In genomic region chr2:165113733-165114132, GRCm38 (mm10) we compare ENCODE assay signal across 10 mouse cellular contexts. TPM values are rescaled to one million over a fixed set of nuclear protein-coding genes. Genes with fewer than 3 reads are reported as not detected.
DNase-seq lines count a peak whose midpoint lies in the region; ATAC-seq lines count a peak whose summit lies in the region.
"Had no signal": no experiment of that assay in that cellular context is flagged by ENCODE, and none has a peak within 500 bp of the region (broad histone marks: within the 10 kb centered on the region; RNA-seq: fewer than 3 reads in every experiment).

No protein-coding gene starts in this region.

- H3K27me3 ChIP-seq in hindbrain, embryonic 10.5 days (ENCODE audit: insufficient read depth, poor library complexity, severe bottlenecking): peaks cover 98% of the 10 kb centered on the region
- peaks cover 43% of the 10 kb centered on the region for H3K27me3 ChIP-seq in hindbrain, embryonic 14.5 days (ENCODE audit: control insufficient read depth, insufficient read depth, low read length)
- H3K27me3 ChIP-seq in forebrain, embryonic 14.5 days (replicated peaks; ENCODE audit: control insufficient read depth, insufficient read depth, low read length): peaks cover 31% of the 10 kb centered on the region

- no peak overlapping the region for H3K4me3 ChIP-seq in hindbrain, embryonic 10.5 days
- H3K4me3 ChIP-seq in hindbrain, embryonic 14.5 days (replicated peaks; ENCODE audit: low read length): no peak overlapping the region
- H3K4me3 ChIP-seq in forebrain, embryonic 14.5 days (ENCODE audit: low read depth, low read length): no peak overlapping the region

- no peak overlapping the region for H3K9ac ChIP-seq in hindbrain, embryonic 14.5 days
- H3K9ac ChIP-seq in forebrain, embryonic 14.5 days (ENCODE audit: low read length): no peak overlapping the region

- no peaks in the 10 kb centered on the region for H3K36me3 ChIP-seq in hindbrain, embryonic 10.5 days
- no peaks in the 10 kb centered on the region for H3K36me3 ChIP-seq in hindbrain, embryonic 14.5 days (replicated peaks; ENCODE audit: control insufficient read depth, insufficient read depth)
- H3K36me3 ChIP-seq in forebrain, embryonic 14.5 days (ENCODE audit: control insufficient read depth, insufficient read depth, low read length): no peaks in the 10 kb centered on the region

- H3K27ac ChIP-seq in hindbrain, embryonic 10.5 days: no peak overlapping the region
- no peak overlapping the region for H3K27ac ChIP-seq in hindbrain, embryonic 14.5 days
- H3K27ac ChIP-seq in forebrain, embryonic 14.5 days (ENCODE audit: low read depth, low read length): no peak overlapping the region

- 22% methylated on average over 11 of the region's 11 CpGs for WGBS in hindbrain, embryonic 10.5 days
- WGBS in hindbrain, embryonic 14.5 days: 21% methylated on average over 11 of the region's 11 CpGs
- WGBS in forebrain, embryonic 14.5 days: 30% methylated on average over 11 of the region's 11 CpGs

- ATAC-seq in hindbrain, embryonic 14.5 days (ENCODE audit: low FRiP score): no peak
- 0 out of 2 replicates have a peak, but pooled peaks have one; percentile 19 for ATAC-seq in forebrain, embryonic 14.5 days
- ATAC-seq in megakaryocyte progenitor cell, adult 5-6 weeks (replicated peaks; ENCODE audit: poor library complexity): peak; percentile 59

- peak; percentile 72 for DNase-seq in hindbrain, embryonic 10.5 days (ENCODE audit: low spot score)
- DNase-seq in hindbrain, embryonic 14.5 days (ENCODE audit: low spot score): no peak
- DNase-seq in ES-CJ7 (ENCODE audit: low read depth, low spot score): peak; percentile 84
- DNase-seq in forebrain, embryonic 14.5 days (ENCODE audit: low spot score): peak; percentile 54
- no peak for DNase-seq in layer of hippocampus, adult 9-10 months (ENCODE audit: low spot score)
- no peak for DNase-seq in ovary, postnatal 10 days (ENCODE audit: low spot score)
- DNase-seq in thymus, postnatal 10 days (ENCODE audit: low spot score in 2 of 2): no peak

- H3K9me3 ChIP-seq in hindbrain, embryonic 10.5 days: no peaks in the 10 kb centered on the region
- no peaks in the 10 kb centered on the region for H3K9me3 ChIP-seq in hindbrain, embryonic 14.5 days (ENCODE audit: control insufficient read depth, low read length)
- no peaks in the 10 kb centered on the region for H3K9me3 ChIP-seq in forebrain, embryonic 14.5 days (replicated peaks; ENCODE audit: control insufficient read depth, low read length)

- no peak overlapping the region for H3K4me2 ChIP-seq in hindbrain, embryonic 14.5 days (replicated peaks)
- no peak overlapping the region for H3K4me2 ChIP-seq in forebrain, embryonic 14.5 days (ENCODE audit: low read length)

- H3K4me1 ChIP-seq in hindbrain, embryonic 10.5 days (replicated peaks): peaks cover 55% of the 10 kb centered on the region
- H3K4me1 ChIP-seq in hindbrain, embryonic 14.5 days (replicated peaks; ENCODE audit: control insufficient read depth, insufficient read depth, low read length): peaks cover 8% of the 10 kb centered on the region; the same call in 1 of the 2 replicates
- H3K4me1 ChIP-seq in forebrain, embryonic 14.5 days (ENCODE audit: control insufficient read depth, insufficient read depth, low read length): 0 out of 2 replicates have a peak, but pooled peaks cover 4% of the 10 kb centered on the region

RNA-seq across cellular contexts. Expression of gene 1700025C18Rik, which starts 23.2 kb away (rescaled TPM):
- polyA plus RNA-seq in hindbrain, embryonic 10.5 days (2016; fragmentation: Nextera tagmentation; extraction: Ambion mirVana): not detected in 2 replicates
- not detected in 2 replicates for polyA plus RNA-seq in hindbrain, embryonic 14.5 days (2014; fragmentation: Nextera tagmentation; extraction: Ambion mirVana)
- polyA plus RNA-seq in forebrain, embryonic 14.5 days (2014; fragmentation: Nextera tagmentation; extraction: Ambion mirVana): not detected in 2 replicates
- not detected in 2 replicates for total RNA-seq in megakaryocyte progenitor cell, adult 5-6 weeks (2015)
- not detected in 2 replicates for total RNA-seq in megakaryocyte progenitor cell, adult 5-6 weeks (2017)
- total RNA-seq: megakaryocyte, adult 5-6 weeks had no signal
- polyA plus RNA-seq: large intestine, adult 2 months had no signal

RNA-seq across cellular contexts. Expression of gene Cd40, which starts 58.3 kb away (rescaled TPM):
- 7.2 and 8.1 TPM in 2 replicates for polyA plus RNA-seq in hindbrain, embryonic 10.5 days (2016; fragmentation: Nextera tagmentation; extraction: Ambion mirVana)
- 6.3 and 8.3 TPM in 2 replicates for polyA plus RNA-seq in hindbrain, embryonic 14.5 days (2014; fragmentation: Nextera tagmentation; extraction: Ambion mirVana)
- polyA plus RNA-seq in forebrain, embryonic 14.5 days (2014; fragmentation: Nextera tagmentation; extraction: Ambion mirVana): 7.4 and 8.2 TPM in 2 replicates
- total RNA-seq in megakaryocyte progenitor cell, adult 5-6 weeks (2015): 0.84 TPM in 1 of 2 replicates, not detected in the other
- total RNA-seq in megakaryocyte progenitor cell, adult 5-6 weeks (2017): 0.92 TPM in 1 of 2 replicates, not detected in the other

Comparison
In these comparisons a context has a peak if more than half of its experiments do, and no peak if none do; other contexts are left out.
1. DNase-seq: peak in hindbrain, embryonic 10.5 days (single experiment), ES-CJ7 (single experiment) and forebrain, embryonic 14.5 days (single experiment); none in hindbrain, embryonic 14.5 days (single experiment), layer of hippocampus, adult 9-10 months (single experiment), ovary, postnatal 10 days (single experiment) and thymus, postnatal 10 days (0 of 2).